Mouse (Mus musculus) heart, postnatal 0 days (tissue): ENCODE measurements around the gene Eya2.

Experiments used
- CTCF ChIP-seq: IDR thresholded peaks from 2 replicates; pipeline ENCODE4 v1.5.1; 2016; ENCODE audit warnings: antibody characterized with exemption, control low read depth, low read depth
- EP300 ChIP-seq: IDR thresholded peaks from 2 replicates; pipeline ENCODE4 v1.6.1; 2016; ENCODE audit warnings: antibody characterized with exemption, low read depth

DNA sequence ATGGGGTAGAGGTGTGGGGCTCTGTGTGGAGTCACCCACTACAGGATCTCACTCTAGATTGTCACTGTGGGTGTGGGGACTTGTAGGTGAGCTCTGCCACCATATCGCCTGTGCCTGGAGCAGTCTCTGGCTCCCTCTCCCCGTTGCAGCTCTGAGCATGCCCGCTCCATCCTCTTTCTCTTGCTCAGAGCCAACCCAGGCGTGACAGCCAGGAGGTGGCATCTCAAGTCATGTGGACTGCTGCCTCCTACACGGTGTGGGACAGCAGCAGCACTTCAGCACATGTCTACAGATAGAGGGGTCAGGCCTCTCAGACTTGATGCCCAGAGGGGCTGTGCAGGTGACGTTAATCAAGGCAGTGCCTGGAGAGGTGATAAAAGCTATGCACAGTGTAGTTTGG lies 57.4 kb downstream of the Eya2 start:
- no peak for TF ChIP-seq CTCF
- TF ChIP-seq EP300: no peak
